Mouse (Mus musculus) forebrain, embryonic 10.5 days (tissue): ENCODE data around the gene Eya4. TPM values are rescaled to one million over a fixed set of nuclear protein-coding genes. Genes with fewer than 3 reads are reported as not detected.

Source experiments
- DNase-seq: peaks from one replicate; pipeline ENCODE4 v3.0.0-alpha.2; 2017; ENCODE audit warnings: low spot score; ENCODE audit errors: extremely low spot score
- H3K27ac ChIP-seq: fragments of 300-500 bp; sonication (generic); 2 replicates; pipeline ENCODE4 v1.5.1; 2016; ENCODE audit warnings: mild to moderate bottlenecking
- H3K27me3 ChIP-seq: fragments of 300-500 bp; sonication (generic); 2 replicates; pipeline ENCODE4 v1.6.1; 2016; ENCODE audit warnings: mild to moderate bottlenecking; ENCODE audit not compliant: poor library complexity, severe bottlenecking
- H3K36me3 ChIP-seq: fragments of 300-500 bp; sonication (generic); replicated peaks from 2 replicates; pipeline ENCODE4 v1.6.1; 2016; ENCODE audit warnings: mild to moderate bottlenecking, moderate library complexity
- H3K4me1 ChIP-seq: fragments of 300-500 bp; sonication (generic); 2 replicates; pipeline ENCODE4 v1.6.1; 2016
- H3K4me3 ChIP-seq: fragments of 300-500 bp; sonication (generic); 2 replicates; pipeline ENCODE4 v1.5.1; 2016; ENCODE audit warnings: mild to moderate bottlenecking, moderate library complexity
- H3K9me3 ChIP-seq: fragments of 300-500 bp; sonication (generic); 2 replicates; pipeline ENCODE4 v1.6.1; 2016; ENCODE audit warnings: mild to moderate bottlenecking, moderate library complexity
- WGBS: fragments of 180-500 bp; shearing (Covaris S2); methylation state at CpG from one replicate; pipeline ENCODE4 v1.1.7; 2016; 5-methylcytosine and 5-hydroxymethylcytosine counted together
- polyA plus RNA-seq: library from polyadenylated mRNA; unstranded; fragments of >200 nt; fragmentation: Nextera tagmentation; extraction: Ambion mirVana; gene quantifications from 2 replicates; pipeline ENCODE4 v1.2.1, GENCODE M21; 2016

Eya4 gene
- polyA plus RNA-seq, 1 experiment from 2014 or later, result 5.1 TPM

DNA sequence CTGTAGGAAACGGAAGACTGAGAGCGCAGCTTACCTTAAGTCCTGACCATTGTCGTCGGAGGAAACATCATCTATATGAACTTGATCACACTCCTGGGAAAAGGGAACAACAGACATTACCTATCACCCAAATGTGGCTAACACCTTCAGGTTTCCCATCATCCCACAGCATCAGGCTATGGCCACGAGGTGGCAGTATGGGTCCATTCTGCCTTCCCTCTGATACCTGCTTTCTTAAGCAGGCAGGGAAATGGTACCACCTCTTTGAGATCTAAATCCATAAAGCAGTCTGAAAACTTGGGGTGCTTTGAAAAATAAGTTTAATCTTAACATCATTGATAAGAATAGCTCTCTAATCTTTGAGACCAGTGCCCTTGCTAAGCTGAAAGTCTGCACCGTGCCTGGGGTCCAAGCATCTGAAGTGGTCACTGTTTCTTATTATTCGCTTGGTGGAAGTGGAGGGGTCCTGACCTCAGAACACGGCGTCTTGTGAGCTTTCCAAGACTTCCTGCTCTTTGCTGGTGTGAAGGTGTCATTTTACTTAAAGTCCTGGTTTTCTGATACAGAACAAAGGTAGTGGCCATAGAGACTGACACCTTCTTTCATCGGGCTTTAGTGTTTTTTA lies 233.7 kb downstream of the Eya4 start:
- WGBS, result 38% methylated on average over 10 of the region's 10 CpGs
- DNase-seq, result peak; percentile 75

DNA sequence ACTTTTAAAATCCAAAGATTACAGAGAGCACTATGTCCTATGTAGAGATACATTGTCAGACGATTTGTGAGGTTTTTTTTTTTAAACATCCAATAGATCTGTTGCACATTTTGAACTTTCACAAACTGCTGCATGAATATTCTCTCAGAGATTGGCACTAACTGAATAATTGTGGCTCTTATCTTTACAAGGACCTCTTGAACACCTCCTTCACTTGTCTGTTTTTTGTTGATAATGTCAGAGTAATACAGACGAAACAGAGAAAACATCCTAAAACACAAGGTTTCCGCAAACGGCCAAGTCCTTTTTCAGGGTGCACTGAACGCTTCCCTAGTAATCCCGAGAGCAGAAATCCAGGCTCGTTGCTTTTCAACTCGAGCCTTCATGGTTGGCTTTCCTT lies 234.5 kb downstream of the Eya4 start:
- no peaks in the 10 kb centered on the region for H3K27me3 ChIP-seq
- no peak overlapping the region for H3K4me3 ChIP-seq
- H3K36me3 ChIP-seq, result no peaks in the 10 kb centered on the region
- 84% methylated on average over 8 of the region's 8 CpGs for WGBS
- H3K4me1 ChIP-seq, result peaks cover 22% of the 10 kb centered on the region
- H3K9me3 ChIP-seq, result no peaks in the 10 kb centered on the region
- DNase-seq, result no peak
- H3K27ac ChIP-seq, result no peak overlapping the region

More for the DNA sequence above, 233.7 kb downstream of the Eya4 start:
- Histone ChIP-seq H3K4me1 (peaks cover 22% of the 10 kb centered on the region), H3K27me3 (no peaks in the 10 kb centered on the region), H3K4me3 (no peak overlapping the region), H3K36me3 (no peaks in the 10 kb centered on the region), H3K27ac (no peak overlapping the region), H3K9me3 (no peaks in the 10 kb centered on the region)

DNA sequence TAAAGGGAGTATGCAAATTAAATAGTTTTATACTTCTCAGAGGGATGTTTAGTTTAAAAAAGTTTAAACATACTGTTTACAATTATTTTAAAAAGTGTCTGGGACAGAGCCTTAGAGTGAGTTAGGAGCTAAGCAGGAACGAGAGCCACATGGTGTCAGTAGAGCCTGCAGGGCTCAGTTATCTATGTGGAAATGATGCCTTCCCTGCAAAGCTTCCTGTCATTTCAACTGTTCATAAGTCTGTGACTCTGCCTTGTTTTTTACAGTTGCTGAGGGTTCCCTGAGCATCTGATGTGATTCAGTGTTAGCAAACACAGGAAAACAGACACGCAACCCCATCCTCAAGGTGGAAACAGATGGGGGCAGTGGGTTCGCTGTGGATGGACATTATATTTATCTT lies 235.3 kb downstream of the Eya4 start:
- DNase-seq, result no peak
- Histone ChIP-seq H3K9me3 (no peaks in the 10 kb centered on the region), H3K4me1 (peaks cover 15% of the 10 kb centered on the region), H3K27me3 (no peaks in the 10 kb centered on the region), H3K36me3 (no peaks in the 10 kb centered on the region), H3K27ac (no peak overlapping the region), H3K4me3 (no peak overlapping the region)
- WGBS, result 89% methylated on average over 3 of the region's 3 CpGs

DNA sequence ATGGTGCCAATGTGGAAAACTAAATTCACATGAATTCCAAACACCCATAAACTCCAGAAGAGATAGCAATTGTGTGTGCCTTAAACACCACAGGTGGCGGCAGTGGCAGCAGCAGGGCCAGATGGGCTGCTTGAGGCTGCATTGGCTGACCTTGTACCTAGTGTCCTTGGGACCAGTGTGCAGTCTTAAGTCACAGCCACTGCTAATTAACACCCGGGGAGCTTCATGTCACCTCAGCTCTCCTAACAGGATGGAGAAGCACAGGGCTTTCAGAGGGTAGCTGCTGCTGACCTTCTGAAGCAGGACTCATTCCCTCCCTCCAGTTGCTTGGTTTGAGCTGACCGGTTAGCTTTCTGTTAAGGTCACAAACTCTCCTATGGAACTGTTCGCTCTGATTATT lies 242.5 kb downstream of the Eya4 start:
- WGBS, result 84% methylated on average over 4 of the region's 4 CpGs
- Histone ChIP-seq H3K9me3 (no peaks in the 10 kb centered on the region), H3K27me3 (no peaks in the 10 kb centered on the region), H3K27ac (no peak overlapping the region), H3K36me3 (no peaks in the 10 kb centered on the region), H3K4me3 (no peak overlapping the region), H3K4me1 (peaks cover 3% of the 10 kb centered on the region; the same call in 1 of the 2 replicates)
- no peak for DNase-seq

DNA sequence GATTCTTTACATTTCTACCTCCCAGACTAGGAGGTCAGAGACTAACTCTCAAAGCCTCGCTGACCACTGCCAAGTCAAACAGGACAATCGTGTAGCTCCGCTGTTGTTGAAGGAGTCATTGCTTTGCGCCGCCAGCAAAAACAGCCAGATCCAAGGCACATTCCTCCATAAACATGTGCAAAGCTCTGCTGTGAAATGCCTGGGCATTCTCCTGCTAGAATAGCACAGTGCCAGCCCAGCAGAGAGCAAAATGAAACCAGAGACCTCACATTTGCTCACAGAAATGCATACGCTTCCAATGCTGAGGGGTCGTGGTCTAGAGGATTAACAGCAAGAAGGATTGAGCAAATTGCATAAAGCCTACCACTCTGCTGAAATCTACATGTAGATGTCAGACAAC lies 258.1 kb downstream of the Eya4 start:
- Histone ChIP-seq H3K9me3 (no peaks in the 10 kb centered on the region), H3K36me3 (no peaks in the 10 kb centered on the region), H3K27ac (no peak overlapping the region), H3K4me1 (peaks cover 28% of the 10 kb centered on the region), H3K27me3 (no peaks in the 10 kb centered on the region), H3K4me3 (no peak overlapping the region)
- DNase-seq, result no peak
- 87% methylated on average over 7 of the region's 7 CpGs for WGBS

DNA sequence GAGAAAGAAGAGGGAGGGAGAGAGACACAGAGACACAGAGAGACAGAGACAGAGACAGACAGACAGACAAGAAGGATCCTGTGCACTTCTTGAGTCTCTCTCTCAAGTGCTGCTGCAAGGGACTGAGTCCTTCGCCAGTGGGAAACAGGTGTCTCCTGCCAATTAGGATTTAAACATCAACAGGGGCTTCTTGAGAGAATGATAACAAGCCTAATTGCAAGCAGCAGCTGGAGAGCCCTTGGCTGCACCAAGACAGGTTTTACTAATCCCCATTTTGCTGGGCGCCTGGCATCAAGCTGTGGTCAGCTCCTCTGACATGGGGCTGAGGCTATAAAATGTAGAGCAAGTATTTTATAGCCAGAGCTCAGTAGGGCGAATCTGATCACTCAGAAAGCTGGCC lies 259.0 kb downstream of the Eya4 start:
- Histone ChIP-seq H3K27me3 (no peaks in the 10 kb centered on the region), H3K4me1 (peaks cover 28% of the 10 kb centered on the region), H3K27ac (no peak overlapping the region), H3K4me3 (no peak overlapping the region), H3K36me3 (no peaks in the 10 kb centered on the region), H3K9me3 (no peaks in the 10 kb centered on the region)
- no peak for DNase-seq
- 55% methylated on average over 3 of the region's 3 CpGs for WGBS

DNA sequence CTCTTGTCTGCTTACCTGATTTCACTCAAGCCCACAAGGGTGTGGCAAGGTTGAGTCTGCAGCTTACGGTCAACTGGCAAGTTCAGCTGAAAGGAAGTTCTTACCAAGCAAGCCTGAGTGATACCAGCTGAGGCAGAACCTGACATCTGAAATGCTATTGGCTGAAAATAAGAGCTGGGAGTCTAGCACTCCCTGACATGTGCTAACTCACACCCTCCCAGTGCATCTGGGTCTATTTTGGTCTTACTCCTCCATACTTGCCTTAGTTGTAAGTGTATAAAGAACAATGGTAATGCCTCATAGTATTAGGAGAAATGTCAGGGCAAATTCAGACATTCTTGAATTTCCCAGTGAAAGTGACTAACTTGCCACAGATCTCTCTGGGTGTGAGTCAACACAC lies 260.3 kb downstream of the Eya4 start:
- no peak for DNase-seq
- no peaks in the 10 kb centered on the region for H3K36me3 ChIP-seq
- no peak overlapping the region for H3K4me3 ChIP-seq
- H3K9me3 ChIP-seq, result no peaks in the 10 kb centered on the region
- H3K27ac ChIP-seq, result no peak overlapping the region
- 88% methylated on average over 1 of the region's 1 CpGs for WGBS
- peaks cover 28% of the 10 kb centered on the region for H3K4me1 ChIP-seq
- no peaks in the 10 kb centered on the region for H3K27me3 ChIP-seq

DNA sequence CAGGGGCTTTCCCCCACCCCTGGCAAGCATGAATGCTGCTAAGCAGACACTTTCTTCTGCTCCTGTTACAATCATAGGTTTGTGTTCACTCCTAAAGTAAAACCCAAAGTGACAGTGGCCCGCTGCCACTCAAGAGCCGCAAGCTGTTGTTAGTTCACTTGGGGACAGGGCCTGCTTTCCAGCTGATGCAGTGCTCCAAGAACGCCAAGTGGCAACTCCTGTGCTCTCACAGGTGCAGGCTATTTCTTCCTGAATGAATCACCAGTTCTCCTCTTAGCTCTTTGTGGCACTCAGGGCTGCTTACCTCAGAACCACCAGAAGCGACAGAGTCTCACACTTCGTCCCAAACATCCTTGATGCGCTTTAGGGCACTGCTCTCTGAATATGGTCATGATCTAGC lies 261.3 kb downstream of the Eya4 start:
- no peaks in the 10 kb centered on the region for H3K27me3 ChIP-seq
- no peak overlapping the region for H3K27ac ChIP-seq
- H3K4me1 ChIP-seq, result peaks cover 28% of the 10 kb centered on the region
- no peak for DNase-seq
- H3K36me3 ChIP-seq, result no peaks in the 10 kb centered on the region
- no peaks in the 10 kb centered on the region for H3K9me3 ChIP-seq
- no peak overlapping the region for H3K4me3 ChIP-seq
- 90% methylated on average over 6 of the region's 6 CpGs for WGBS

DNA sequence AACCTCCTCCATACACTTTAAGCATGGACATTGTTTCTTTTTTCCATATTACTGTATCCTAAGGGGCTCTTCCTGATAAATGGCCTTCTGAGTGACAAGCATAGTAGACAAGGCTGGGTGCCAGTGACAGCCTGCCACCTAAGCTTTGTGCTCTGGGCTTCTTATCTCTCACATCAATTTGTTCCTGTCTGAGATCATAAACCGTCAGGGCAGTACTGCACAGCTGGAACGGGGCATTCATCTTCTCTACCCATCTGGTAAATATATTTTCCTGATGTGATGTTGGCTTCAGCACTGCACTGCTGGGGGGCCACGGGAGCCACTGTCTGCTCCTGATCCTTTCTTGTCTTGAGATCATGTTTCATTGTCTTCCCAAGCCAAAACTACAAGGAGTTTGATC lies 261.8 kb downstream of the Eya4 start:
- DNase-seq, result no peak
- H3K36me3 ChIP-seq, result no peaks in the 10 kb centered on the region
- 79% methylated on average over 3 of the region's 3 CpGs for WGBS
- no peaks in the 10 kb centered on the region for H3K9me3 ChIP-seq
- no peak overlapping the region for H3K4me3 ChIP-seq
- H3K27me3 ChIP-seq, result no peaks in the 10 kb centered on the region
- no peak overlapping the region for H3K27ac ChIP-seq
- peaks cover 28% of the 10 kb centered on the region for H3K4me1 ChIP-seq

DNA sequence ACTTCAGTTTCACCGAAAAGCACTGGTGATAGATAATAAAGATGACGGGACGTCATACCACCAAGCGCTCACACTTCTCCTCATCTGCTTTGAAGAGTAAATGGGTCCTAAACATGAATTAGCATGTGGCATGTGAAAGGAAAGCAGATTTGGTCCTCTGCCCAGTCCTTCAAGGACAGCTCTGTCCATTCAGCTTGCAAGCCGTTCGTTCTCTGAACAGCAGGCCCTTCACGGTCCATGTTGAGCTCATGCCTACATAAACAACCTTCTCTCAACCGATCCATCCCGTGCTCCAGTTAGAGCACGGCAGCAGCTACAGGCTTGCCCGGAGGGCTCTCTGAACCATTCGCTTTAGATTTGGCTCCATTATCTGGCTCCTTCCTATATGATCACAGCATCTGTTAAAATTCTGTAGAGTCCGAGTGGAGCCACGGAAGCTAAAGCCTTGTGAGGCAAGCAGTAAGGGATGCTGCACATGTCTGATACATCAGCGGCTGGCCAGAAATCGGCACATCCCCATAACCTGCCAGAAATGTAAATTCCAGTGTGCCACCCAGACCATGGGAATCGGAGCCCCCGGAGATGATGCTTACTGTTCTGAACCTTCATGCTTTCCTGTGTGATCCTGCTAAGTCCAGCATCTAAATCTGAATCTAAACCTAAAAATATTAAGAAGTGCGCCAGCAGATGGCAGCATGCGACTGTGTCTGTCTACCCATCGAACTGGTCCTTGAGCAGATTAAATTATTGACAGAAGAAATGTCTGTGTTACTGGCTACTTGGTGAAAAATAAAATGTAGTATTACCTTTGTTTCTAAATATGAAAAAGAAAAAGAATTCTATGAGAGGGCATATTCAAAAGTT lies 264.0 kb downstream of the Eya4 start:
- 78% methylated on average over 21 of the region's 21 CpGs for WGBS
- no peaks in the 10 kb centered on the region for H3K27me3 ChIP-seq
- DNase-seq, result peak; percentile 54
- peaks cover 8% of the 10 kb centered on the region for H3K4me1 ChIP-seq
- H3K27ac ChIP-seq, result no peak overlapping the region
- H3K36me3 ChIP-seq, result no peaks in the 10 kb centered on the region
- no peak overlapping the region for H3K4me3 ChIP-seq
- H3K9me3 ChIP-seq, result no peaks in the 10 kb centered on the region

DNA sequence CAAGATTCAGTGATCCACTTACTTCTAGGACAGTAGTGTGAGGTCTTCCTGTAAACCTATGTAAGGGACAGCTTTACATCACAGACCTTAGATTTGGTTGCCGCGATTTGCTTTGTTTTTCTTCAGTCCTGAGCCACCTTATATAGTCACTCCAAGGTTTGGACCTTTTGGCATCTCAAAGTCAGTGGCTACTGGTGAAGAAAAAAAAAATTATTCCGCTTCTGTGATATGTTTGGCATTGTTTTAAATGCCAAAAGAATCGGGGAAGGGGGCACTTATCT lies 269.1 kb downstream of the Eya4 start:
- DNase-seq, result no peak
- no peaks in the 10 kb centered on the region for H3K36me3 ChIP-seq
- H3K4me3 ChIP-seq, result no peak overlapping the region
- no peaks in the 10 kb centered on the region for H3K9me3 ChIP-seq
- no peaks in the 10 kb centered on the region for H3K27me3 ChIP-seq
- H3K27ac ChIP-seq, result no peak overlapping the region
- 36% methylated on average over 4 of the region's 4 CpGs for WGBS
- H3K4me1 ChIP-seq, result no peaks in the 10 kb centered on the region

DNA sequence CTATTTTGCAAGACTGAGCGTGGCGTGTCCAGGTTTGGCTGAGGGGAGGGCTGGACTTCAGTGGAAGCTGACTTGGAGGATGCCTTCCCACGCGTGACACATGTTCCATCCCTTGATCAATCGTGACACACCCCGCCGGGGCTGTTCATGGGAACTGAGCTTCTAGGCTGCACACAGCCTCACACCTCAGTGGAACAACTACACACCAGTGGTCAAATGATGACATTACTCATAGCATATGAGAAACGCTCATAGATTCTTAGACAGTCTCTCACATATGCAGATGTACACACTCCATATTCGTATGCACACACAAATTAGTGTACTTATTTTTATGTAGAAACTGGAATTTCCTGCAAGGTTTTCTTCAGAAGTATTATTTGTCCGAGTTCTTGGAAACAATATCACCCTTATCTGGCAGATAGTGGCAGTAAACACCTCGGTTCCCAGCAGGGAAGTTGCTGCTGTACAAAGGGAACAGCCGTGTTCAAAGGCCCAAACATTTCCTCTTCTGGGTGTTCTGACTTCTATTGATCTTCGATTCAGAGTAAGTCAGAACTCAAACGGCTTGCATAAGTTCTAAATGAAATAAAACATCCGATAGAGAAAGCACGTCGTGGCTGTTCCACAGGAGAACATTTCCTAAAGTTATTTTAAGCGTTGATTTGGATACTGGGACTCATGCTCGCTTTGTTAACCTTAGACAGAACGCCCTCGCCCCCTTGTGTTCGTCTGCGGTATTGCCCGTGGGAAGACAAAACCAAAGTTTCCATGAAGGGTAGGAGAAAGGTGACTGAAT lies 269.6 kb downstream of the Eya4 start:
- Histone ChIP-seq H3K36me3 (no peaks in the 10 kb centered on the region), H3K4me3 (no peak overlapping the region), H3K4me1 (no peaks in the 10 kb centered on the region), H3K27me3 (no peaks in the 10 kb centered on the region), H3K27ac (peak overlapping the region; percentile 60; the same call in 1 of the 2 replicates), H3K9me3 (no peaks in the 10 kb centered on the region)
- peak; percentile 81 for DNase-seq
- 41% methylated on average over 24 of the region's 24 CpGs for WGBS
